Mouse (Mus musculus): ENCODE results near the gene Chrna9. TPM values are rescaled to one million over a fixed set of nuclear protein-coding genes. Genes with fewer than 3 reads are reported as not detected.

Gene Chrna9
- not detected in 2 replicates for polyA plus RNA-seq (2012; rRNA removed)

GRCm38 (mm10) chr5:65934783-65935182 lies at the start of gene Chrna9:
TSS of gene Chrna9 (plus strand) at chr5:65934921.

DNA sequence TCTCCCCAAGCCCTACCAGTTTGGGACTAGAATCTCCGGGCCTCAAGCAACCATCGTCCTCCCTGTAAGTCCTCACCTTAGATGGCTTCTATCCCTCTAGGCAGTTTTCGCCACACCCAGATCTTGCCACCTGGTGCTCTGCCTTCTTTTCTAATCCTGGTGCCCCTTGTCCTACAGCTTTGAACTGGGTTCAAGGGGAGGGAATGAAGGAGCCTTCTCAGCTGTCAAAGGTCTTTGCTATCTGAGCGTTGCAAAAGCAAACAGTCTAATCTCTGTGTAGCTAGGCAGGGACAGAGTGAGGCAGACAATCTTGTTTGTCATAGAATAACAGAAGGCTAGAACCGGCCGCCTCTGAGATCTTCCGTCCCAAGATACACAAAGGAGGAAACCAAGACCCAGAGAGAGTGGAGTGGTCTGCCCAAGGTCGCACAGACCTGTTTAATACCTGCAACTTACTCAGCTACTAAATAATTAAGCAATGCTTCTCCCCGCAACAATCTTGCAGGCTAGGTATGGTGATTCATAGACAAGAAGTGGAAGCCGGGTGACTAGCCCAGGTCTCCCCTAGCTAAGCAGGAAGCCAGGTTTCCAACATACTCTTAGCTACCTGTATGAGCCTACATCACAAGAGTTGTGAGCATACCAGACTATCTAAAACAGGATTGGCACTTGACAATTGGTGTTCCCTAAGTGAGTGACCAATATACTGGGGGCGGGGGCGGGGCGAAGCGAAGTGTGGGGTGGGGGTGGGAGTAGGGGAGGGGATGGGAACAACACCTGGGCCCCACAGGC lies 69.6 kb downstream of the Chrna9 start, which contains the start of gene 9130230L23Rik:
9130230L23Rik (minus strand) TSS at position 152 of the 792 bp plus-strand sequence.

Other genes with a start within 250 kb of the Chrna9 start
- gene Pds5a, start 236.6 kb upstream of the Chrna9 start, polyA plus RNA-seq (2012; rRNA removed) = 5.9 and 9.3 TPM in 2 replicates
- gene N4bp2, start 171.4 kb upstream of the Chrna9 start, polyA plus RNA-seq (2012; rRNA removed) = 3.9 and 4.2 TPM in 2 replicates
- 1.2 and 1.6 TPM in 2 replicates for gene Rhoh, start 73.7 kb upstream of the Chrna9 start, polyA plus RNA-seq (2012; rRNA removed)
- gene 9130230L23Rik, start 69.4 kb downstream of the Chrna9 start, polyA plus RNA-seq (2012; rRNA removed) = 1.6 and 1.8 TPM in 2 replicates
- 185 and 204 TPM in 2 replicates for gene Rbm47, start 238.2 kb downstream of the Chrna9 start, polyA plus RNA-seq (2012; rRNA removed)

Measured in colon, adult 2 months (tissue).